Mouse (Mus musculus): ENCODE results near the gene Ptpn9.
A peak's percentile ranks its signal among the peaks of the same experiment; 100 is the strongest.
"Not testable (repeated sequence)": the region's sequence is repeated elsewhere in the genome, so short reads cannot be mapped to it uniquely, and the experiment has no call there.

Gene Ptpn9

DNA sequence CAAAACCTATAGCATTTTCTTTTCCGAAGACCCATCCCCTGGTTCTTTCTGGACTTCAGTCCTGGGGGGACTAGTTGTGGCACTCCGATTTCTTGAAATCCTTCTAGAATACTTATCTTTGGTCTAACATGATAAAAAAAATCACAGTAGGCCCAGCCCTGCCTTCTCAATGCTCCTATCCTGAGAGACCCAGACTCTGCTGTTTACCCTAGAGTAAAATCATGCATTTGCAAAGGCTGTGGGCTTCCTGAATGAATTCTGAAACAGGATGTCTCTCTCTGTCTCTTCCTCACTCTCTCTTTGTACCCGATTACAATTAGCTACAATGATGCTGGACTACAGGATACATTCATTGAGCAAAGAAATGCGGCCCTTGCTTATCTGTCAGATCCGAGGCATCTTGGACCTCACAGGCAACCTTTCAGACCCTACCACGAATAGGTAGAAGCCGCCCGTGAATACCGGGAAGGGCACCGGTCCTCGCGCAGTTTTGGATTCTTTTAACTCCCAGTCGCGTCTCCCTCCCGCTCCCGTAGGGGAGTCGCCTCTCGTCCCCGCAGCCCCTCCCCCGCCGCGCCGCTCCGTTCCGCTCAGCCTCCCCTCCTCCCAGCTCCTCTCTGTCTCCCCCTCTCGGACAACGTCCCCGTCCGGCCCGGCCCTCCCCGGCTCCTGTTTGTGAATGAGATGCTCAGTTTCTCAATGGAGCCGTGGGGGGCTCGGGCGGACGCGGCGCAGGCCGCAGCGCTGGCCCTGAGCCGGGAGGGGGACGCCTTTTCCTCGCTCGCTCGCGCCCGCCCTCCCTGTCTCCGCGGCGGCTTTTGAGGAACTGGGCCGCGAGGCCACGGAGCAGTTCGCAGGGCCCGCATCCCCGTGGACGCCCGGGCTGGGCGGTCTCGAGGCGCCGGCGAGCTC, at the start of gene Ptpn9:
Gene Ptpn9 (plus strand): TSS at position 638 of the 912 bp plus-strand sequence.
- peak; percentile 79 to 80 for DNase-seq (ENCODE audit: low spot score in 2 of 2)

DNA sequence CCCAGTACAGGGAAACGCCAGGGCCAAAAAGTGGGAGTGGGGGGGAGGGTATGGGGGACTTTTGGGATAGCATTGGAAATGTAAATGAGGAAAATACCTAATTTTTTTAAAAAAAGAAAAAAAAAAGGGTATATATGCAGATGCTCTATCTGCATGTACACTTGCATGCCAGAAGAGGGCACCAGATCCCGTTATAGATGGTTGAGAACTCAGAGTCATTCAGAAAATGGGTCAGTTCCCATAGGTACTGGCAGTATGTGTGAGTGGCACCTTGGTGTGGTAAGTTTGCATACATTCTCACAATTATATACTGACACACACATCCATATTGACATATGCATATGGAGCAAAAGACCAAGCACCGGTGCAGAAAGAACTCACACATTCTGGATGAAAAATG, 47.2 kb upstream of the Ptpn9 start:
- DNase-seq (ENCODE audit: low spot score in 2 of 2) = peak; percentile 56 to 68

DNA sequence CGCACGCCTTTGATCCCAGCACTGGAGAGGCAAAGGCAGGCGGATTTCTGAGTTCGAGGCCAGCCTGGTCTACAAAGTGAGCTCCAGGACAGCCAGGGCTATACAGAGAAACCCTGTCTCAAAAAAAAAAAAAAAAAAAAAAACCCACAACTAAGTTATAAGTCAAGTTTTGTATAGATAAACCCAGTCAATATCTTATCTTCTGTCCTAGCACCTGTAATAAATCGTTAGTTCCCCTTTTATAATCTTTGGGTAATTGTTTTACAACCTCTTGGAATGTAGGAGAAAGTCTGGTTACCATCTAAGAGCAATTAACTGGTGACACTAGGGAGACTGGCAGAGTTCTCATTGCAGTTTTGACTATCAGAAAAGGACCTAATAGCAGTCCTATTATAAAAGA, 46.0 kb upstream of the Ptpn9 start:
- not testable (repeated sequence) for DNase-seq (ENCODE audit: low spot score in 2 of 2)

DNA sequence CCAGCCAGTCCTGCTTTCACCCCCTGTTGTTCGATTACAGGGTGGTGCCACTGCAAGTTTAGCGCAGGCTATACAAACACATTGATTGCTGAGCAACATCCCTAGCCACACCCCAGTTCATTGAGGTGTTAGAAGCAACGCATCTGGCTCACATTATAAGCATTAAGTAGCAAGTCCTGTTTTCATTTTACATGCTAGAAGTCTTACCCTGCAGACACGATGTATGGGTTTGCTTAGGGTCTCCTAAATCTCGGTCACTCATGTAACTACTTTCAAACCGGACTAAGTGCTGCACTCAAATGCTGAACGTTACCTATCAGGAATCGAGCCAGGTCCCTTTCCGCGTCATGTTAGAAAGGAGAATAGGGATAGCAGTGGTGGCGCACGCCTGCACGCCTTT, 45.0 kb upstream of the Ptpn9 start:
- no peak for DNase-seq (ENCODE audit: low spot score in 2 of 2)

DNA sequence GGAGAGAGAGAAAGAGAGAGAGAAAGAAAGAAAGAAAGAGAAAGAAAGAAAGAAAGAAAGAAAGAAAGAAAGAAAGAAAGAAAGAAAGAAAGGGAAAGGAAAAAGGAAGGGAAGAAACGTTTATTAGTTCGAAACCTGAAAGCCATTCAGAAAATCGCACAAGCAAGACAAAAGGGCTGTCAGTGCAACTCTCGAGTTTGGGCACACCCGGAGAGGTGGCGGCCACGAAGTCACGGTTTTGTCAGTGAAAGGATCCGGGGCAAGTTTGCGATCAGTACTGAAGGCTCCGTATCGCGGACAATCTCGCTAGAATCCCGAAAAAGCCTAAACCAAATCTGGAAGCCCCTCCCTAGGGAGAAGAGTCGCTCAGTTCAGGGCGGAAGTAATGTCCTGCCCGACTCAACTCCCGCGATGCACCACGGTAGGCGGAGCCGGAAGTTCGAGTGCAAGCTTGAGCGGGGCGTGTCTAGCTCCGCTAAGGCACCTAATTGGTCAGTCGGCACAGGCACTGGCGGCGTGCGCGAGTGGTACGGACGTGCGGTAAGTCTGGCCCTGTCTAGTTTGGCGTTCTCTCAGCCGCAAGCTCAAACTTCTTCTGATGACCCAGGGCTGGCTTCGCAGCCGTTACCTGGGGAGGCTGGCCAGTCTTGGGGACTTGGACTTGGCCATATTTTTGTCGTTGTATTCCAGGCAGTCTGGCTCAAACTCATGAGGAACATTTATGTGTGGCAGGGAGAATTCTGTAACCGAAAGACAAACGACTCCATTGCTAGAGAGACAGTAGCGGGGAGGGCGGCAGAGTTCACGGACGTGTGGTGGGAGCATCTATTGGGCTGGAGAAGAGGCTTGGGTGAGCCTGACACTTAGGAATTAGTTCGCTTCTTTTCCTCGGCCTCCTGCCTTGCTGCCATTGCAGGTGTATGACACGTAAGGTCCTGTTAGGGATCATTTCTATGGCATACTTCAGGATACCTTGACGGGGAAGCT, 44.0 kb upstream of the Ptpn9 start, which contains the start of gene Snupn:
Gene Snupn (plus strand): TSS at position 465 of the 987 bp plus-strand sequence.
- peak; percentile 95 to 96 for DNase-seq (ENCODE audit: low spot score in 2 of 2)

DNA sequence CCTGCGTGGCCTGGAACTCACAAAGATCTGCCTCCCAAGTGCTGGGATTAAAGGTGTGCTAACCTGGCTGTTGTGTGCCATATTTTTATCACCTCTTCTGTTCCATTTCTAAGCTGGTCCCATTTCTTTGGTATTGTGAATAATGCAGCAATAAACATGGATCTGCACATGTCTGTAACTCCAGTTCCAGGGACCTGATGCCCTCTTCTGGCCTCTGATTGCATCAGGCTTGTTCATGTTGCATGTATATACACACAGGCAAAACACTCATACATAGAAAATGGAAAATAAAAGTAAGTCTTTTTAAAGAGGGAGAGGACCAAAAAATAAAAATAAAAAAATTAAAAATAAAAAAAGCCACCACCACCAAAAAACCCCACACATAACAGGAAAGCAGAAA, 41.2 kb upstream of the Ptpn9 start:
- no peak for DNase-seq (ENCODE audit: low spot score in 2 of 2)

DNA sequence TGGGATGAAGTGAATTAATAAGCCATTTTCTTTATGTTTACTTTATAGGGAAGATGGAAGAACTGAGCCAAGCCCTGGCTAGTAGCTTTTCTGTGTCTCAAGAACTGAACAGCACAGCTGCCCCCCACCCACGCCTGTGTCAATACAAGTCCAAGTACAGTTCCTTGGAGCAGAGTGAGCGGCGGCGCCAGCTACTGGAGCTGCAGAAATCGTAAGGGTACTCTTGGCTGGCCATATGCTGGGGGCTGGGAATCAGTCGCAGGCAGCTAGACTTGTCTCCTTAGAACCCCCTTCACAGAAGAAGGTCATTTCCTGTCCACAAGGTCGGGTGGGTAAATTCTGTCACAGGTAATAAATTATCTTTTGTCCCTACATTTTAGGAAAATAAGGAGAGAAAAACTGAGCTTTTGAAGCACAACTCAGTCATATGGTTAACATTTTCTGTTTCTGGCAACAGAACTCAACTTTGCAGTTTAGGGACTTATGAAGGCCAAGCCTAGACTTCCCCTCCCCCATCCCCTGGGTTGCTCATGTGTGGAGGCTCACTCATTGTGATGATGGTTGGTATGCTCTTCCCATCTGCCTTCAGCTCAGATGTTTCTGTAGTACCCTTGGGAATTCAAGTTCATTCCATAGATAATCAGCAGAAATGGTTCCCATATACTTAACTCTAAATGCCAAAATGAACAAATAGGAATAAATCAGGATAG, 37.6 kb upstream of the Ptpn9 start:
- DNase-seq (ENCODE audit: low spot score in 2 of 2) = no peak

DNA sequence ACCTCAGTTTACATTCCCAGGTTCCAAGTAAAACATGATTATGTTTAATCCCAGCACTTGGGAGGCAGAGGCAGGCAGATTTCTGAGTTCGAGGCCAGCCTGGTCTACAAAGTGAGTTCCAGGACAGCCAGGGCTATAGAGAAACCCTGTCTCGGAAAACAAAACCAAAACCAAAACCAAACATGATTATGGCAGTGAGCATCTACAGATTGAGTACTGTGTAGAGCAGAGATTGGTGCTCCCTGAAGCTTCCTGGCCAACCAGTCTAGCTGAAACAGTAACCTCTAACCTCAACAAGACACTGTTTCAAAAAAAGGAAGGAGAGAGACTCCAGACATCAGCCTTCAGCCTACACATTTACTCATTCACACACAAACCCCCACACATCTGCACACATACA, 36.0 kb upstream of the Ptpn9 start:
- no peak for DNase-seq (ENCODE audit: low spot score in 2 of 2)

DNA sequence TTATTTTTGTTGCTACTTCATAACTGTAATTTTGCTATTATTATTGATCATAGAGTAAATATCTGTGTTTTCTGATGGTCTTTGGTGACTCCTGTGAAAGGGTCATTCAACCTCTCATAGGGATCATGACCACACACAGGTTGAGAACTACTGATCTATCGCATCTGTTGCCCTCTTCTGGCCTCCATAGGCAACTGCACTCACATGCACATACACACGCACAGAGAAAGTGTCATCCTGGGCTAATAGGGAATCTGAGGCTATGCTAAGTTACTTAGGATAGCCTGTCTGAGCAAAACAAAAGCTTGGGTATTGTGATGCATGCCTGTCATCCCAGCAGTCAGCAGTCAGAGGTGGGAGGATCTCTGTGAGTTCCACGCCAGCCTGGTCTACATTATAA, 33.1 kb upstream of the Ptpn9 start:
- no peak for DNase-seq (ENCODE audit: low spot score in 2 of 2)

DNA sequence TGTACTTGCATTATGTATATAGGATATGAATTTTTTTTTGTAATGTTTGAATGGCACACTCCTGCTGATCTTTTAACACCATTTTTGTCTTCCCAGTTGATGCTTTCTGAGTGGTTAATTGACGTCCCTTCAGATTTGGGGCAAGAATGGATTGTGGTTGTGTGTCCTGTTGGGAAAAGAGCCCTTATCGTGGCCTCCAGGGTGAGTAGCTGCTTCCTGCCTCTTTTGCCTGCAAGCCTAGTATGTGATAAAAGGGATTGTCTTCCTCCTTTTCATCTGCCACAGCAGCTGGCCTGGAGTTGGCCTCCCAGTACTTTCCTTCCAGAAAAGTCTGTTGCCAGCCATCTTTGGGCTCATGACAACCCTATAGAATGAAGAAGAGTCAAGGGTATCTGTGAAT, 24.6 kb upstream of the Ptpn9 start:
- DNase-seq (ENCODE audit: low spot score in 2 of 2) = no peak

DNA sequence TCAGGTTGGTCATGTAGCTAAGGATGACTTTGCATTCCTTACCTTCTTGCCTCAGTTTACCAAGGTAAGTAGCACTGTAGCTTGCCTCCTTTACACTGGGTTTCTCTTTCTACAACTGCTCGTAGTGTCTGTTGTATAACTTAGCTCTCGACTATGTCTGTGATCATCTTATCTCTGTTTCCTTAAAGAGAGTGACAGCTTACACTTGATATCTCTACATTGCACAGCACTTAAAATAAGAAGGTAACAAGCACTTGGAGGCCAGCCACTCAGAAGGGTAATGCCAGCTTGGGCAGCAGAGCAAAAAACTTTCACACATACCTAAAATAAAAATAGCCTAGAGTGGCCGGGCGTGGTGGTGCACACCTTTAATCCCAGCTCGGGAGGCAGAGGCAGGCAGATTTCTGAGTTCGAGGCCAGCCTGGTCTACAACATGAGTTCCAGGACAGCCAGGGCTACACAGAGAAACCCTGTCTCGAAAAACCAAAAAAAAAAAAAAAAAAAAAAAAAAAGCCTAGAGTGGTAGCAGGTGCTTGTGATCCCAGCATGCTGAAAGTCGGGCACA, 20.7 kb upstream of the Ptpn9 start:
- no peak for DNase-seq (ENCODE audit: low spot score in 2 of 2)

DNA sequence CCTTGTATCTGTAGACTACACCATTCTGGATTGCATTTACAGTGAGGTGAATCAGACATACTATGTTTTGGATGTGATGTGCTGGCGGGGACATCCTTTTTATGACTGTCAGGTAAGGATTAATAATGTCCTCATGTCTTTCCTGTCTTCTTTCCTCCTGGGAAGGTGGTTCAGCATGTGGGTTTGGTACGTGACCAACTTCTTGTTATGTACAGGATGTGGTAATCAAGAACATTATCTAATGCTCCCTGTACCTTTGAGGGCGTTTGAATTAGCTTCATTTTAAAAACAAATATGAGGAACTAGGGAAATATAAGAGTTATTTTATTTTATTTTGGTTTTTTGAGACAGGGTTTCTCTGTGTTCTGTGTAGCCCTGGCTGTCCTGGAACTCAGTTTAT, 19.5 kb upstream of the Ptpn9 start:
- no peak for DNase-seq (ENCODE audit: low spot score in 2 of 2)

DNA sequence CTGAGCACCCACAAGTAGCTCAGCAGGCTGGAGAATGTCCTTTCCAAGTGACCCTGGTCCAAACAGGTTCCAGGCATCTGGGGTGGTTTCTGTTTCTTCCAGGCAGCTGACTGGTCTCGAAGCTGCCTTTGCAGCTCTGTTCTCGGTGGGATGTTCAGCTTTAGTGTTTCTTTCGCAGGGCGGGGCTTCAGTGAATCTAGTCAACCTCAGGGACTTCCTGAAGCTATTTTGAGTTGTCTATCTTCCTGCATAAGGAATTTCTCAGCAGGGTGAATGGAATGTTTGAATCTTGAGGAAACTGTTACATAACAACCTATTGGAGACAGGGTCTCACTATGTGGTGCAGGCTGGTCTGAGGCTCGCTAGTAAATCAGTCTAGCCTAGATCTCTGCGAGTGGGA, 14.5 kb upstream of the Ptpn9 start:
- no peak for DNase-seq (ENCODE audit: low spot score in 2 of 2)

DNA sequence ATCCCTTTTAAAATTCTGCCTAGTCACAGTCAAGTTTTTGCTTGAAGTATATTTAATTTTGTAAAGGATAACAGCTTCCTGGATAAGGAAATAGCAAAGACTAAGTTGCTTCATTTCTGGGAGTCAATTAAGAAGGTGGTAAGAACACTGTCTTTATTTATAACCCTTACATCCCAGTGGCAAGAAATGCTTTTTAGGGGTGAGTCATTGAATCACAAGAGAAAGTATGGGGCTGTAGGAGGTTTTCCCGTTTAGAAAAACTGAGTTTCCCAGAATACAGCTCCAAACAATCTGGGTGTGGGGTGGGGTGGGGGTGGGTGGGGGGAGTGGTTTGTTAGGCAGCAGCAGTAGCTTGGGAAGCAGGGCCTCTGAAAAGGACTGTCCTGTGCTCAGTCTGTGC, 13.2 kb upstream of the Ptpn9 start:
- no peak for DNase-seq (ENCODE audit: low spot score in 2 of 2)

DNA sequence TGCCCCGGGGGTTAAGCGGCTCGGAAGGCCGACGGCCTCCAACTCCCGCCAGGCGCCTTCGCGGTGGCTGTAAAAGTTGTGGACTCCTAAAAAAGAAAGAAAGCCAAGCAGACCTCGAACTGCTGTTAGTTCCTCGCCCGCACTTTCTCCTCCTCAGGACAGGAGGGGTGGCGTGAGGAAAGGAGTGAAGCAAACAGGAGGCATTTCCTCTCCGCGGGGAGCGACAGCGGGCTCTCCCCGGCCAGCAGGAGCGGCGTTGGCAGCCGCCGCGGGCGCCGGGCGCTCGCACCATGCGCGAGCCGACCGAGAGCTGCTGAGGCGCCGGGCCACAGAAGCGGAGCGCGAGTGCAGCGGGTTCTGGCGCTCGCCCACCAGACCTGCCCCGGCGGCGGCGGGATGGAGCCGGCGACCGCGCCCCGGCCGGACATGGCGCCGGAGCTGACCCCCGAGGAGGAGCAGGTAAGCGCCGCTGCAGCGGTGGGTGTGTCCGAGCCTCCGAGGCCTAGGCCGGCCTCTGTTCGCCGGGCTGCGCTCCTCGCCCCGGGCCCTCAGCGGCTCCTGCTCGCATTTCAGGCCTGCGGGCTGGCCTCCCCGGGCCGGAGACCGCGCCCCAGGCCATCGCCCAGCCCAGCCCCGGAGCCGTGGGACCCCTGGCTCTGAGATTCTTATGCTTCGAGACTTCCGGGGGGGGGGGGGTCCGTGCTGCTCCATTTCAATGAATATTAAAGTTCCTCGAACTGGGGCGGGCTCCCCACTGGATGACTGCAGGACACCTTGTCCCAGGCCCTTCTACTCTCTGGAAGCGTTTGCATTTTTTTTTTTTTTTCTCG, 690 bp downstream of the Ptpn9 start:
- DNase-seq (ENCODE audit: low spot score in 2 of 2) = peak; percentile 49 to 51

DNA sequence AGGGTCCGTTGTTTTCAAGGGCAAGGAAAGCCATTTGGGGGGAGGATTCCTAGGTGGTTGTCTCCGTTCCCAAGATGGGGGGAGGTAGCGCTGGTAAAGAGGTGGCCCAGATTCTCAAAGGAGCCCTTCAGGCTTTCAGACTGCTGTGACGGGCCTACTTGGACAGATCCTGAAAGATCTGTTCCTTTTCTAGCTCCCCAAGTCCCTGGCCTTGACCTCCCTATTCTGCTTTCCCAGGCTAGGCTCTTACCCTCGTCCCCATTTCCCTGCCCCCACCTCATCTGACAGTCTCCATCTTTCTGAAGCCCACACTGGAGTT, 1.3 kb downstream of the Ptpn9 start:
- no peak for DNase-seq (ENCODE audit: low spot score in 2 of 2)

DNA sequence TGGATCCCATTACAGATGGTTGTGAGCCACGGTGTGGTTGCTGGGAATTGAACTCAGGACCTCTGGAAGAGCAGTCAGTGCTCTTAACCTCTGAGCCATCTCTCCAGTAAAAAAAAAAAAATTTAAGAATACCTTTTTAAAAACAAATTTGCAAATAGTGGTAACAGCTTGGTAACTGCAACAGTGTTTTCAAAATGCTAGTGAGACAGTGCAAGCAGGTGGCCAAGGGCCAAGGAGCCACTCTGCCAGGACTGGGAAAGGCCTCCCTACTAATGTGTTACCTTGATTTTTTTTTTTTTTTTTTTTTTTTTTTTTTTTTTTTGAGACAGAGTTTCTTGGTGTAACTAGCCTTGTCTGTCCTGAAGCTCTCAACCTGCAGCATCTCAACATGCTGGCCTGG, 2.5 kb downstream of the Ptpn9 start:
- DNase-seq (ENCODE audit: low spot score in 2 of 2) = not testable (repeated sequence)

DNA sequence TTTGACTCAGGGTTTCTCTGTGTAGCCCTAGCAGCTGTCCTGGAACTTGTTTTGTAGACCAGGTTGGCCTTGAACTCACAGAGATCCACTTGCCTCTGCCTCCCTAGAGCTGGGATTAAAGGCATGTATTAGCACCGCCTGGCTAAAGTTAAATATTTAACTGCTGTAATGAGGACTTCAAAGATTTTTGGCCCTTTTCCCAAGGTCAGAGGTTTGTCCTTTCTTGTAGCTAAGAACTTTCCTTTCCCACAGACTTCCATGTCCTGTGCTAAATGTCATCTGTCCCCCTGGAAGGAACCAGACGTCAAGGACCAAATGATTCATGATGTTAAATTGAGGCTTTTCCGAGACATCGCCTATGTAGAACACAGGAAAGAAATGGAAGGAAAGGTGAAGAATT, 8.3 kb downstream of the Ptpn9 start:
- no peak for DNase-seq (ENCODE audit: low spot score in 2 of 2)

DNA sequence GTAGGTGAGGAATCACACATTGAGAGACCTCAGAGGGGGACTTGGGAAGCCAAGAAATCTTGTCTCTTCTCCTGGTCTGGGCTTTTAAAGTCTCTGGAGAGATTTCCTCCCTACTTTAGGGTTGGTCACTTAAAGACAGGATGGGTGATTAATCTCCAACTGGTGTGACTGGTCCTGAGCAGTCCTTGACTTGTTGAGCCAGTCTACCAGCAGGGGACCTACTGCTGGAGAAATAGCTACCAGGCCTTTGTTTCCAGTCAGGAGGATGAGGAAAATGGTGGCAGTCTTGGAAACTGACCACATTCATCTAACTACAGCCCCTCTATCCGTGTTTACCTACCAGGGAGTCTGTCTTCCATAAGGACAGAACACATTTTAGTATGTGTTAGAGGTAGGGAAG, 17.7 kb downstream of the Ptpn9 start:
- no peak for DNase-seq (ENCODE audit: low spot score in 2 of 2)

DNA sequence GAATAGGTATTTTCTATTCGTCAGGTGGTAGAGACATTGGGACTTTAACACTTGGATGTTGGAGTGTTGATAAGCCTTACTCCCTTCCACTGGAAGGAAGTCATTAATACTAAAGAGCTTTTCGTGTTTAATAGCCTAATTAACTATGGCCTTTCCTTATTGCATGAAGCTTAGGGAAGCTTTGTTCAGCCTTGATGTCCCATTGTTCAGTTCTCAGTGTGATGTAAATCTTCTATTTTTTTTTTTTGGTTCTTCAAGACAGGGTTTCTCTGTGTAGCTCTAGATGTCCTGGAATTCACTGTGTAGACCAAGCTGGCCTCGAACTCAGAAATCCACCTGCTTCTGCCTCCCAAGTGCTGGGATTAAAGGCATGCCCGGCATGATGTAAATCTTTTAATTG, 18.2 kb downstream of the Ptpn9 start:
- no peak for DNase-seq (ENCODE audit: low spot score in 2 of 2)

DNA sequence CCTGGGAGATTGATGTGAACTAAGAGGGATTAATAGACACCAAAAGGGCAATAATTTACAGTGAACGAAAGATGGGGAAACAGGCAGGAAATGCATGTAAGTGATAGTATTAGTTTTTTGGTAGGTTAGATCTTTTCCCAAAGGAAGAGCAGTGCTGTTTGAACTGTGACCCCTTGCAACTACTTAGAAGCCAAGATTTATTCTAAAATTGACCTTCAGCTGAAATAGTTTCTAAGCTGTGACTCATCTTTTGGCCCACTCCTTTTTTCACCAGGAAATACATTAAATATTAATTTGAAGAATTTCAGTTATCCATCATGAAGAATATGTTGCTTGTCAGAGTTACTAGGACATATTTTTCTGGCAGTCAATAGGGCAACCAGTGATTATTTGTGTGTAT, 19.0 kb downstream of the Ptpn9 start:
- no peak for DNase-seq (ENCODE audit: low spot score in 2 of 2)

Data from natural killer cell, adult 2 months (primary cell).